Mouse (Mus musculus) bone marrow, adult 2 months (tissue): ENCODE data around the gene Pnma3. TPM values are rescaled to one million over a fixed set of nuclear protein-coding genes. Genes with fewer than 3 reads are reported as not detected.
"Not testable (repeated sequence)": the region's sequence is repeated elsewhere in the genome, so short reads cannot be mapped to it uniquely, and the experiment has no call there.

Experiments
- H3K27ac ChIP-seq: fragments of 200-500 bp; 2 replicates; pipeline ENCODE4 v1.5.1; 2012; ENCODE audit warnings: low read depth, mild to moderate bottlenecking, control low read depth, inconsistent platforms, low read length; ENCODE audit not compliant: control insufficient read depth, poor library complexity, insufficient read depth
- H3K4me1 ChIP-seq: fragments of 200-500 bp; 2 replicates; pipeline ENCODE4 v1.6.1; 2011; ENCODE audit warnings: low read length; ENCODE audit not compliant: control insufficient read depth, insufficient read depth
- H3K4me3 ChIP-seq: fragments of 200-500 bp; replicated peaks from 2 replicates; pipeline ENCODE3; 2011; ENCODE audit warnings: mild to moderate bottlenecking, low read depth, low read length, control low read depth; ENCODE audit not compliant: control insufficient read depth
- CTCF ChIP-seq: fragments of 200-500 bp; IDR thresholded peaks from 2 replicates; pipeline ENCODE4 v1.5.1; 2011; ENCODE audit warnings: low read length, control low read depth; ENCODE audit not compliant: control insufficient read depth, insufficient read depth
- POLR2A ChIP-seq: fragments of 200-500 bp; IDR thresholded peaks from 2 replicates; pipeline ENCODE4 v1.6.1; 2011; ENCODE audit warnings: low read depth, mild to moderate bottlenecking, control low read depth, low read length, borderline replicate concordance; ENCODE audit not compliant: control insufficient read depth
- WGBS: fragments of 180-500 bp; shearing (Covaris S2); methylation state at CpG from one replicate; pipeline ENCODE4 v1.1.7; 2018; 5-methylcytosine and 5-hydroxymethylcytosine counted together
- polyA plus RNA-seq: library from polyadenylated mRNA; stranded (reverse); fragments of >200 nt; gene quantifications from 2 replicates; pipeline ENCODE4 v1.2.4, GENCODE M21; 2011; ENCODE audit warnings: low replicate concordance; ENCODE audit not compliant: missing spikeins, insufficient read depth, insufficient read length

The Pnma3 gene
- polyA plus RNA-seq = not detected in 2 replicates

DNA sequence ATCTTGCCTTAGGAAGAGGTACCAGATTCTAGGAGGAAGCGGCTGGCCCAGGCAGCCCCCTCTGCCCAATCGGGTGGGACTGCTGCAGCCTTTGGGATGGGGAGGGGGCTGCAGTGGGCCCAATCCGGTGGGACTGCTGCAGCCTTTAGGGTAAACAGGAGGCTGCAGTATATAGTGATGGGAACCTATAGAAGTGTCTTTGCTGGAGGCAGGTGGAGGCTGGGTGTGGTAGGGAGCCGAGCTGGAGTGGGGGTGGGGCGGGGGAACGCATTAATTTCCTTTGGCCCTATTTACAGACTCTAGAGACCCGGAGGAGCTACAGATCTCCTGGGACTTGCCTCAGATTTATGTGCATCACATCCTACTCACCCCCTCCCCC lies at the start of gene Pnma3:
Gene Pnma3 (plus strand): TSS at position 373 of the 379 bp plus-strand sequence.
- TF ChIP-seq POLR2A (no peak), CTCF (no peak)
- no peak within 1 kb of the TSS for H3K27ac ChIP-seq
- H3K4me1 ChIP-seq = no peaks in the 10 kb centered on the region
- 24% methylated on average over 7 of the region's 7 CpGs for WGBS
- no peak within 1 kb of the TSS for H3K4me3 ChIP-seq

DNA sequence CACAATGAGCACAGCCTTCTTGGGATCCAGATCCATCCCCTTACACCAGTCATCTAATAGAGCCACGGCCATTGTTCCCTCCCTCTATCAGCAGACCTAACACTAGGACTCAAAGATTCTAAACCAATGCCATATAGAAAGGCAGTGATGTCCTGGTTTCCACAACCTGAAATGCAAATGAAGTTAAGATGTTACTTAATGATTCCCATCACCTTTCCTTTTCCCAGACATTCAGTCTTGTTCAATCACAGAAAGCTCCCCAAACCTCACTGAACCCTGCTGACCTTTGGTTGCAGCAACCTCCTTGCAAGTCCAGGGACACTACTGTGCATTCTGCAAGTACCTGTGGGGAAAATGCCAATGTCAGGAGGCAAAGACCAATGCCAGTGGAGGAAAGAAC lies 27.6 kb upstream of the Pnma3 start, which contains the start of gene Pnma5:
Gene Pnma5 (minus strand): TSS at position 101 of the 400 bp plus-strand sequence.
- WGBS = 61% methylated on average over 1 of the region's 1 CpGs
- TF ChIP-seq POLR2A = no peak
- no peak for TF ChIP-seq CTCF
- Histone ChIP-seq H3K4me3 (no peak within 1 kb of the TSS), H3K27ac (no peak within 1 kb of the TSS), H3K4me1 (no peaks in the 10 kb centered on the region)

DNA sequence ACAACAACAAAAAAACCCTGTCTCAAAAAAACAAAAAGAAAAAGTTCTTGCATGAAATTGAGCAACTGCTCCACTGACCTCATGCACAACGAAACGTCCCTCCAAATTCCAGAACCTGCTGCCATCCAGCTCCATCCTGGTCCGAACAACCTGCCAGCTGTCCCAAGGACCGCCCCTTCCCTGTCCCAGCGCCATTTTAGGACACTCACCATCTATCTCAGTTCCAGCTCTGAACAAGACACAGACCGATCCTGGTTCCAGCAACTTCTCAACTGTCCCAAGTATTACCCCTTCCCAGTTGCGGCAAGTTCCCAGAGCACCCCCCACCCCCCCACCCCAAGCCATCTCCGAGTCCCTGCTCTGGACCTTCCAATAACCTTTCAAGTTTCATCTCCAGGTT lies 25.8 kb upstream of the Pnma3 start:
- H3K27ac ChIP-seq = no peak overlapping the region
- H3K4me1 ChIP-seq = no peaks in the 10 kb centered on the region
- TF ChIP-seq POLR2A (no peak), CTCF (no peak)
- H3K4me3 ChIP-seq = no peak overlapping the region
- 87% methylated on average over 8 of the region's 8 CpGs for WGBS

- WGBS = 74% methylated on average over 12 of the region's 12 CpGs
- no peak overlapping the region for H3K27ac ChIP-seq
- TF ChIP-seq POLR2A = no peak
- TF ChIP-seq CTCF = no peak
Measured at GRCm38 (mm10) chrX:73039666-73040065, 24.9 kb upstream of the Pnma3 start.

DNA sequence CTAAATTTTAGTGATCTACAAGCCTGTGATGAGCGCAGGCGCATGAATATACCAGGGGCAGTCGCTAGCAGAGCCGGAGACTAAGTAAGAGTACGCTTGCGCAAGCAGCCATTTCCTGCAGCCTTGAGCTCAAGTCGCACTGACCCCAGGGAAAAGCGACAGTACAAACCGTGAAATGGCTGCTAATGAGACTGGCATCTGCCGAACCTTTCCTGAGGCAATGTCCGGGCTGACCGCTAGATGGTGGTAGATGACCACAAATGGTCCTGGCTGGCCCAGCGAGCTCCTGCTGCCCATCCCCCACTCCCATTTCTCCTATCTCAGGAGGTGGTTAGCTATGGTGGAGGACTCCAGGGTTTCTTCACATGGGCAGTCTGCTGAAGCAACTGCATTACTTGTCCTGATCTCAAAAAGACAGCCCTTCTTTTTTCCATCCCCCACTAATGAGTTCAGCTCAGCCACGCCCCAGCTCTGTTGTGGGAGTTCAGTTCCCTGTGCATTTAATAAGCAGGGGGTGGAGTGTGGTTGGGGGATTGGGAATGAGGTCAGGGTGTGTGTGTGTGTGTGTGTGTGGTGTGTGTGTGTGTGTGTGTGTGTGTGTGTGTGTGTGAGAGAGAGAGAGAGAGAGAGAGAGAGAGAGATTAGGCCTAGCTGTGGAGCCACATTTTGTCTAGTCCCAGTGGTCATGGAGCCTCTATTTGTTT lies 10.6 kb upstream of the Pnma3 start:
- H3K4me1 ChIP-seq = no peaks in the 10 kb centered on the region
- H3K4me3 ChIP-seq = no peak overlapping the region
- 9% methylated on average over 14 of the region's 14 CpGs for WGBS
- H3K27ac ChIP-seq = no peak overlapping the region
- TF ChIP-seq CTCF (peak; percentile 92), POLR2A (no peak)

More at GRCm38 (mm10) chrX:73039666-73040065, 24.9 kb upstream of the Pnma3 start:
- H3K4me1 ChIP-seq = no peaks in the 10 kb centered on the region
- H3K4me3 ChIP-seq = no peak overlapping the region

- TF ChIP-seq CTCF = no peak
- no peak for TF ChIP-seq POLR2A
- Histone ChIP-seq H3K4me3 (no peak overlapping the region), H3K4me1 (no peaks in the 10 kb centered on the region), H3K27ac (no peak overlapping the region)
- 72% methylated on average over 1 of the region's 1 CpGs for WGBS
Measured at GRCm38 (mm10) chrX:73061528-73061927, 3.1 kb upstream of the Pnma3 start.

DNA sequence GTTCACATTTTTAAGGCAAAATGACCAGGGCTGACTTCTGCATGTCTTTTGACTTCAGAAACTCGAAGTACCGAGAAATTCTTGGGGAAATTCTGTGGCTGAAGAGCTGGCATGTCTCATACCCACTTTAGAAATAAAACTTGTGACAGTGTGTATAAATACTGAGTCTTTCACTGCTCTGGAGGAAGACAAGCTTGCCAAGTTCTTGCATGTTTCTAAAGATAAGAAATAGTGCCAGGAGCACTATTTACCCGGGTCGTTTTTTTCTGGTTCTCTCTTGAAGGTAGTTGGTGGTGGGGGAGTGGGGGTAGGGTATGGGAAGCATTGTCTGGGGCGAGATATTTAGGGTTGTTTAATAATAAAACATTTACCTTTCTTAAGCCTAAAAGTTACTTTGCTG lies 2.3 kb upstream of the Pnma3 start:
- TF ChIP-seq CTCF (no peak), POLR2A (no peak)
- WGBS = 27% methylated on average over 5 of the region's 5 CpGs
- Histone ChIP-seq H3K4me1 (no peaks in the 10 kb centered on the region), H3K27ac (no peak overlapping the region), H3K4me3 (no peak overlapping the region)

- no peak overlapping the region for H3K27ac ChIP-seq
- no peak for TF ChIP-seq CTCF
- TF ChIP-seq POLR2A = no peak
- WGBS = 64% methylated on average over 24 of the region's 24 CpGs
- no peaks in the 10 kb centered on the region for H3K4me1 ChIP-seq
- no peak overlapping the region for H3K4me3 ChIP-seq
Measured at GRCm38 (mm10) chrX:73063512-73064414, 824 bp upstream of the Pnma3 start.

DNA sequence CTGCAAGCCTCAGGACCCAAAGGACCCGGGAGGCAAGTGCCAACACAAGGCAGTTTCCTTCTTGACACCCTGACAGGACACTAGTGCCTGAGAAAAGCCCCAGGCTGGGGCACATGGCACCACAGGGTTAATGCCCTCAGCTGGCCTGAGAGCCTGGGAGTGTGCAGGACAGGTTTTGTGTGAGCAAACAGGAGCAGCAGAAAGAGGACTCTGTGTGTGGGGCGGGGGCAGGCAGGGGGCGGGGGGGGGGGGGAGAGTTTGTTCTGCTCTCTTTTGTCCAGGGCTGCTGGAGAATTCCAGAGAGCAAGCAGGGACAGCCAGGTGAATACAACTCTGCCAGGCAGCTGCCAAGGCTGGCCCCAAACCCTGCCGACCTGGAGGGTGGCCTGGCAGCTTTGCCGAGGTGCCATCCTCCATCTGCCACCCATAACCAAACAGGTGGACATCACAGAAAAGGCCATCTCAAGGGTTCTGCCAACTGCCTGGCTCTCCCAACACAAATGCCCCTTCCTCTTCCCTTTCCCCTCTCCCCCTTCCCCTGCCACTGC lies 2.3 kb downstream of the Pnma3 start:
- H3K27ac ChIP-seq, H3K4me3 ChIP-seq, H3K4me1 ChIP-seq: not testable (repeated sequence)
- WGBS = 100% methylated on average over 1 of the region's 5 CpGs

- not testable (repeated sequence) for H3K4me1 ChIP-seq, H3K4me3 ChIP-seq, H3K27ac ChIP-seq
- 31% methylated on average over 19 of the region's 19 CpGs for WGBS
Measured at GRCm38 (mm10) chrX:73082267-73083055, 17.9 kb downstream of the Pnma3 start, which contains the start of gene Xlr4a. Gene Xlr4a, minus strand, starts transcription at chrX:73082478.
